Mouse (Mus musculus) cerebellum, adult (tissue): ENCODE measurements around the gene Klhl28.
A peak's percentile ranks its signal among the peaks of the same experiment; 100 is the strongest.

Experiments
- ATAC-seq: cut with Nextera tagmentation; 2 replicates; pipeline ENCODE4 v1.9.2; 2017; ENCODE audit warnings: mild to moderate bottlenecking, moderate library complexity, mixed read lengths; ENCODE audit not compliant: insufficient number of reproducible peaks, low FRiP score, low TSS enrichment

Klhl28 gene

DNA sequence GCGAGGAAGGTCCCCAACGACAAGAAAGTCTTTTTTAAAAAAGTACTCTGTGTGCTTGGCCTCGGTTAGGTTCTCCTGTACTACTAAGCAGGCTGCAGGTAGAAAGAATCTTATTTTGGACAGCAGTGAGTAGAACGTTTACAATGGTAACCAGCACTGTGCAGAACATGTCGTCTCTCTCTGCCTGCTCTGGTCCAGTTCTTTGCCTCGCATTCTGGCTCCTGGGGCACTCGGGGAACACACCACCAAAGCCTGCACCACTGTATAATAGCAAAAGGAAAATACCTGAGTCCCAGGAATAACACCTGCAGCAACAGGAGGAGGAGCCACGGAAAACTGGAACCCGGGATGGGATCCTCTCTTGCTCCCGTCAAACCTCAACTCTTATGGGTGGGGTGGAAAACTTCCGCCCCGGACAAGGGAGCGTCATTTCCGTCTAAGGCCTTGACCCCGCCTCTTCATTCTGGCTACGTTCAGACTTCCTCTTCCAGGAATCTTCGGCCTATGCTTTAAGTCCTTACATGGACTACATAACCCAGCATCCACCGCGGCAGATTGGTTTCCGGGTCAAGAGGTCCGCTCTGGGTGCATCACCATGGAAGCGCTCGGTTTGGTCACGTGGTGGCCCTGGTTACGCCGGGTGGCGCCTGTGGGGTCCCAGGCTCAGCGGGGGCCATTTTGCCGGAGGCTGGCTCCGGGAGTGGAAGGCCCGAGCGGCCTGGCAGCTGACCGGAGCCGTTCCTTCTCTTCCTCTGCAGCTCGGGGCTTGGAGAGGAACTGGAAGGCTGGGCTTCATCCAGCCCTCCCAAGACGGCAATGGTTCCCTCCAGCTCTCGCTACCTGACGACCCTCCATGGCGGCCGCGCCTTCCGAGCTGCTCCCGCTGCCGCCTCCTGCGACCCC is at the start of gene Klhl28, which contains the start of gene Togaram1:
TSS of gene Klhl28 (minus strand) at position 411 of the 903 bp plus-strand sequence.
TSS of gene Togaram1 (plus strand) at position 681 of the 903 bp plus-strand sequence.
- ATAC-seq, result peak; percentile 99

- ATAC-seq, result no peak
Measured at GRCm38 (mm10) chr12:65007725-65008124, 42.4 kb upstream of the Klhl28 start.

DNA sequence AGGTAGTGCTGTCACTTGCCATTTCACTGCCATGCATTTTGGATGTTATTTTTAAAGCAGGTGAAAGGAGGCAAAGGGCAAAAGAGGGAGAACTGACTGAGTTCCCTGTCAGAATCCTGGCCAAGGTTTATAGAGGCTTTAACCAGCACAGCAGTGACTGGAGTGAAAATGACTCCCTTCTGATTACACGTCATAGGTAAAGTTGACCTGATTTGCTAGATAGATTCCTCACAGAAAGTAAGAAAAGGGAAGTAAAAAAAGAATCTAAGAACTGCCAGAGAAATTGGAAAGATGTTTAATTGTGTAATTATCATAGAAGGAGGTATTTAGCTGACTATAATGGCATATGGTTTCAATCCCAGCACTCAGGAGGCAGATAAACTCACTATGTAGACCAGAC is 12.2 kb upstream of the Klhl28 start:
- no peak for ATAC-seq

GRCm38 (mm10) chr12:64976191-64976590 is 10.9 kb upstream of the Klhl28 start:
- ATAC-seq, result no peak

GRCm38 (mm10) chr12:64975558-64975957 is 10.2 kb upstream of the Klhl28 start:
- no peak for ATAC-seq

DNA sequence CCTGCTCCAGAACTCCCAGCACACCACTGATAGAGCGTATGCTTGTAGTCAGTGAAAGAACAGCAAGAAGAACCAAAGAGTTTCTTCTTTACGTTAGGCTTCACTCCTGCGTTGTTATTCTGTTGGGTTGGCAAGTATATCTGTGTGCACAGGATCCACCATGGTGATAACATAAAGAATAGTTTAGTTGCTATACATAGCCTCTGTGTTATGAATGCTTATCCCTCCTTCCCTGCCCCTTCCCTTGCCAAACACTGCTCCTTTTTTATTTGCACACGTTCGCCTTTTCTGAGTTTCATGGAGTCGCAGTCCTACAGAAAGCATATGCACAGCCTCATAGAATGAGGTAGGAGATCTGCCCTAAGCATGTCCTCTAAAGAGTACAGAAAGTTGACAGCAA is 6.7 kb upstream of the Klhl28 start:
- no peak for ATAC-seq

DNA sequence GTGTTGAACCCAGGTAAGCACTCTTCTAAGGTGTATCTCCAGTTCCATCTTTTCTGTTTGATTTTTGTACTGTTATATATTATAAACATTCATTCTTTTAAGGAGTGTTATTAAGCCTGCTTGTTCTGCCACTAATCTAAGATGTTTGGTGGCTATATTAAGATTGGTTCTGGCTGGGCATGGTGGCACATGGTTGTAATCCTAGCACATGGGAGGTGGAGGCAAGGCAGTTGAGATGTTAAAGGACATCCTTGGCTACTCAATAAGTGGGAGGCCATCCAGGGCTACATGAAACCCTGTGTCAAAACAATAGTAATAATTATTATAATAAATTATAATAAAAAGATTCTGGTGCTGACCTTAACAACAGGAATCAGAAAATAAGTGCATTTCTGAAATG is 6.1 kb upstream of the Klhl28 start:
- no peak for ATAC-seq

- ATAC-seq, result no peak
Measured at GRCm38 (mm10) chr12:64968067-64968466, 2.7 kb upstream of the Klhl28 start.

- no peak for ATAC-seq
Measured at GRCm38 (mm10) chr12:64967470-64967869, 2.1 kb upstream of the Klhl28 start.

GRCm38 (mm10) chr12:64966652-64967435 is 1.5 kb upstream of the Klhl28 start:
- no peak for ATAC-seq

DNA sequence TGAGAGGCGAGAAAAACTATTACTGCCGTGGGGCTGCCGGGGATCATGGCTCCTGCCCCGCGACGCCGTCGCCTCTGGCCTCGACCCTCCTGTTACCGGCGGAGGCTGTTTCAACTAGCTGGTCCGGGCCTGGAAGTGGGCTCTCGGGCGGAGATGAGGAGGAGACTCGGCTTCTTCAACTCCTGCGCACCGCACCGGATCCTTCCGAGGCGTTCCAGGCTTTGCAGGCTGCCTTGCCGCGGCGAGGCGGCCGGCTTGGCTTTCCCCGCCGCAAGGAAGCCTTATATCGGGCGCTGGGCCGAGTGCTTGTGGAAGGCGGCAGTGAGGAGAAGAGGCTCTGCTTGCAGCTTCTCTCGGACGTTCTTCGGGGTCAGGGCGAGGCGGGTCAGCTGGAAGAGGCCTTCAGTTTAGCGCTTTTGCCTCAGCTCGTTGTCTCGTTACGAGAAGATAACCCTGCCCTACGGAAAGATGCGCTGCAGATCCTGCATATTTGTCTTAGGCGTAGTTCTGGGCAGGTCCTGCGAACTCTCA is 832 bp upstream of the Klhl28 start:
- ATAC-seq, result no peak; the same call in none of the 2 replicates

DNA sequence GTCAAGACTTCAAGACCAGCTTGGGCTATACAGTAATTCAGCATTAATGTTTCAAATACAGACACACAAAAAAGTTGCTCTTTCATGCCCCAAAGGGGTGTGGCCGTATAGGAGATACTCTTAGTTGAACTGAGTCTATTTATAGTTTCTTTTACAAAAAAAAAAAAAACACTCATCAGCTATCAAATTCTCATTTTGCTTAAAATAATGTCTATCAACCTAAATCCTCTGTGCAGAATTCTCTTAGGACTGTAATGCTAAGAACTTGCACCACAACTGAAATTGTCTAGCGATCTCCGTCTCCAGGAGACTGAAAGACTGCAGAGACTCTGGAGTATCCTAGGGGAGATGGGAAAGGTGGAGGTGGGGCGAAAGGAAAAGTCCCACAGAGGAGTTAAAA is 774 bp downstream of the Klhl28 start:
- ATAC-seq, result no peak

DNA sequence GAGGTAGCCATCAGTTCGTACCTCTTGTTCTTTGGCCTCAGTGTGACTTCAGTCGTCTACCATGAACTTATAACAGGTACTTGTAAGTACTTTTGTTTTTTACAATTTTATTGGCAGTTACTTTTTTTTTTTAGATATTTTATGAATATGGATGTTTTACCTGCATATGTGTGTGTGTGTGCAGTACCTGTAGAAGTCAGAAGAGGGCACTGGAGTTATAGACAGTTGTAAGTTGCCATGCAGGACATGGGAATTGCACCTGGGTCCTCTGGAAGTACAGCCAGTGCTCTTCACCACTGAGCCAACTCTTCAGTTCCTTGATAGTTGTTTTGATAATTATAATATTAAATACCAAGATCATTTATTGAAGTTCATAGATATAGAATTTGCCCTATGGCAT is 27.8 kb downstream of the Klhl28 start:
- ATAC-seq, result no peak

GRCm38 (mm10) chr12:64917578-64918471 is 47.5 kb downstream of the Klhl28 start, which contains the start of gene Gm527:
Gm527 (plus strand) TSS chr12:64917906.
- peak; percentile 98 for ATAC-seq

- ATAC-seq, result no peak
Measured at GRCm38 (mm10) chr12:64916735-64917134, 48.6 kb downstream of the Klhl28 start.

GRCm38 (mm10) chr12:64912996-64913395 is 52.3 kb downstream of the Klhl28 start:
- no peak for ATAC-seq

- ATAC-seq, result no peak
Measured at GRCm38 (mm10) chr12:64903186-64903585, 62.1 kb downstream of the Klhl28 start.

DNA sequence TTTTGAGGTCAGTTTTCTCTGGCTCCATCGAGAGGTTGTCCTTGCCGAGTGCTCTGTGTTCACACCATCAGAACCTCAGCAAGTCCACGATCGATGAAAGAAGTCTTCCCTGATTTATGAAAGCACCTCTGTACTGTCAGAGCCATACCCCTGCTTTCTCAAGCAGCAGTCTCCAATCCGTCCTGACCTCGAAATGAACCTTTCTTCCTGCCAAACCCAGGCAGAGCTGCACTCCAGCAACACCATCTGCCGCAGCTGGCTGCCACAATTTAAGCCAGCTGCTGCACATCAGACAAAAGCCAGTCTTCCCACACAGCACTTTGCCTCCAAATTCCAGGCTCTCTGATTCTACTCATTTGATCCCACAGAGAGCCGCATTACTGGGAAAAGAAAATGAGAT is 62.8 kb downstream of the Klhl28 start:
- no peak for ATAC-seq

- ATAC-seq, result peak; percentile 82
Measured at GRCm38 (mm10) chr12:64897060-64897730, 68.1 kb downstream of the Klhl28 start.
